Mouse (Mus musculus) stomach, postnatal 0 days (tissue): ENCODE measurements around the gene Dpf3.

Source experiments
- CTCF ChIP-seq: IDR thresholded peaks from 2 replicates; pipeline ENCODE4 v1.5.1; 2016; ENCODE audit warnings: antibody characterized with exemption, low read depth, mild to moderate bottlenecking, moderate library complexity
- EP300 ChIP-seq: optimal IDR thresholded peaks from 2 replicates; pipeline ENCODE3; 2016; ENCODE audit warnings: antibody characterized with exemption

DNA sequence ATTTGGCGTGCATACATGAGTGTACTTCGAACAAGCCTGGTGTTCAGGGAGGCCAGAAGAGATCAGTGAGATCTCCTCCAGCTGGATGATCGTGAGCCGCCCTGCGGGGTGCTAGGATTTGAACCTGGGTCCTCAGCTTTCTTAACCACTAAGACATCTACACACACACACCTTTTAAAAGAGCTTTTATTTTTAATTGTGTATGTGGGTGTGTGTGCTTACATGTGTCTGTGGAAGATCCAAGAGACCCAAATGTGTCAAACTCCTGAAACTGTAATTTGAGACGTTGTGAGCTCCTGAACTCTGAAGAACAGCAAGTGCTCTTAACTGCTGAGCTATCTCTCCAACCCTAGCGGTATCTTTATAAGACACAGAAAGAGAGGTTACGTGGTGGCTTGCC, 33.6 kb upstream of the Dpf3 start:
- TF ChIP-seq CTCF = no peak
- no peak for TF ChIP-seq EP300
